Mouse (Mus musculus) embryo, embryonic 9.5 days (tissue): ENCODE data around the gene Tmem178.

ENCODE experiments used
- DNase-seq: peaks from one replicate; pipeline ENCODE4 v3.0.0-alpha.2; 2017; ENCODE audit errors: extremely low spot score

The Tmem178 gene

GRCm38 (mm10) chr17:81047930-81048564 is 103.6 kb downstream of the Tmem178 start:
- no peak for DNase-seq
